Mouse (Mus musculus): ENCODE results near the gene March1. TPM values are rescaled to one million over a fixed set of nuclear protein-coding genes. Genes with fewer than 3 reads are reported as not detected.

The March1 gene
- polyA plus RNA-seq, 1 experiment from 2014 or later: 0.23 TPM

DNA sequence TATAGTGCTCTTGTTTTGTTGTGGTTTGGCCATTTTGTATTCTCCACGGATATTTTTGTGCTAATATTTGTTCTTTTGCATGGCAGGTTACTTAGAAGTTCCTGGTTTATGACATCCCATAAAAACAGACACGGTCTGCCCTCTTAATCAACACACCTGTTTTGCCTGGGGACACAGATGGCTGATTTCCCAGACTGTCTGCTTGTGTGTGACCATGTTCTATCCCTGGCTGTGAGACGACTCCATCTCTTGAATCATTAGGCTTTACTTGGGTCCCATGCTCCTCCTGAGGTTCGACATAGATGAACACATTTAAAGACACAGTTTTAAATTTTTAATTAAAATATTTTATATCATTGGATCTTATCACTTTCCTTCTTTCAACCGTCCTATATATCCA is 163.5 kb downstream of the March1 start:
- no peaks in the 10 kb centered on the region for H3K27me3 ChIP-seq (replicated peaks)
- H3K9me3 ChIP-seq (replicated peaks): no peaks in the 10 kb centered on the region
- no peaks in the 10 kb centered on the region for H3K4me1 ChIP-seq
- WGBS (ENCODE audit: insufficient replicate concordance): 58% methylated on average over 5 of the region's 5 CpGs
- H3K36me3 ChIP-seq: no peaks in the 10 kb centered on the region
- no peak overlapping the region for H3K4me2 ChIP-seq
- no peak overlapping the region for H3K27ac ChIP-seq
- no peak overlapping the region for H3K4me3 ChIP-seq
- no peak for ATAC-seq
- no peak overlapping the region for H3K9ac ChIP-seq

DNA sequence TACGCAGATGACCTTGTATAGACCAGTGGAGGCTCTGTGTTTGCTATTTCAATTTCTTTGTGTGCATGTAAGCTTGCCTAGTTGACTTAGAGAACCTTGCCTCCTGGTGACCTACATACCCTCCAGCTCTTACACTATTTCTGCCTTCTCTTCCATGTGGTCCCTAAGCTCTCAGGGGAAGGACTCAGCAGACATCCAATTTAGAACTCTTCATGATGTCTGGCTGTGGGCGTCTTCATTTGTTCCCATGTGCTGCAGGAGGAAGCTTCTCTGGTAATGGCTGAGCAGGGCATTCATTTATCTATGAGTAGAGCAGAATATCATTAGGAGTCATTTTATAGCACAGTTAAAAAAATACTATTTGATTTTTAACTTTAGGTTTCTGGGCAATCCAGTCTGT is 195.3 kb downstream of the March1 start:
- no peak overlapping the region for H3K4me2 ChIP-seq
- no peaks in the 10 kb centered on the region for H3K4me1 ChIP-seq
- H3K4me3 ChIP-seq: no peak overlapping the region
- no peak overlapping the region for H3K9ac ChIP-seq
- H3K36me3 ChIP-seq: no peaks in the 10 kb centered on the region
- ATAC-seq: no peak
- no peak overlapping the region for H3K27ac ChIP-seq
- H3K27me3 ChIP-seq (replicated peaks): no peaks in the 10 kb centered on the region
- WGBS (ENCODE audit: insufficient replicate concordance): 64% methylated on average over 2 of the region's 2 CpGs
- no peaks in the 10 kb centered on the region for H3K9me3 ChIP-seq (replicated peaks)

DNA sequence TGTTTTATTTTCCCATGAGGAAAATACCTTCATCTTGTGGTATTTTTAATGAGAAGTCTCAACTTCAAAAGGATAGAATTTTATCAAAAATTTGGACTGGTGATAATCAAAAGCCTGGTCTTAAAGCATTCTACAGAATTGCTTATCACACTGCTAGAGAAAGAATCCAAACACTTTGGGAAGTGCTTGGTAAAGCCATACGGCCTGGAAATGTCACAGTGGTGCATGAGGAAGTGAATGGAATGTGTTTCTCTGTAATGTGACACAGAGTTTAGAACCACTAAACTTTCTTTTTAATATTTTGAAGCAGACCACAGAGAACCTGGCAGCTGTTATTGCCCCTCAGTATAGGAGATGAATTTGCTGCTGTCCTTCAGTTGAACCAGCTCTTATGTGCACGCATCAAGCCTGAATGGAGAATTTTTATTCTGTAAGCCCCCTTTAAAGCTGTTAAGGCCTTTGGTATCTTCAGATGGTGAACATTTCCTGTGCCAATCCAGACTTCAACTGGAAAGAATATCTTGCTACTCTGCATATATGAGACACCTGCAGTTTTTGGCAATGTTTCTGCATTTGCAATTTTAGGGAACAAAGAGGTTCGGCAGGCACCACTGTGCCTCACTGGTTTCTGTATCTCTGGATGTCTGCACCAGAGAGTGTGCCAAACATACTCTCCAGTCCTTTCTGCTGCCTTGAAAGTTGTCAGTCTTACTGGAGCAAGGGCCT is 304.8 kb downstream of the March1 start:
- H3K9me3 ChIP-seq (replicated peaks): no peaks in the 10 kb centered on the region
- WGBS (ENCODE audit: insufficient replicate concordance): 77% methylated on average over 3 of the region's 3 CpGs
- H3K27ac ChIP-seq: no peak overlapping the region
- no peak overlapping the region for H3K4me3 ChIP-seq
- no peak for ATAC-seq
- H3K36me3 ChIP-seq: no peaks in the 10 kb centered on the region
- H3K4me2 ChIP-seq: no peak overlapping the region
- H3K4me1 ChIP-seq: no peaks in the 10 kb centered on the region
- H3K9ac ChIP-seq: no peak overlapping the region
- H3K27me3 ChIP-seq (replicated peaks): no peaks in the 10 kb centered on the region

DNA sequence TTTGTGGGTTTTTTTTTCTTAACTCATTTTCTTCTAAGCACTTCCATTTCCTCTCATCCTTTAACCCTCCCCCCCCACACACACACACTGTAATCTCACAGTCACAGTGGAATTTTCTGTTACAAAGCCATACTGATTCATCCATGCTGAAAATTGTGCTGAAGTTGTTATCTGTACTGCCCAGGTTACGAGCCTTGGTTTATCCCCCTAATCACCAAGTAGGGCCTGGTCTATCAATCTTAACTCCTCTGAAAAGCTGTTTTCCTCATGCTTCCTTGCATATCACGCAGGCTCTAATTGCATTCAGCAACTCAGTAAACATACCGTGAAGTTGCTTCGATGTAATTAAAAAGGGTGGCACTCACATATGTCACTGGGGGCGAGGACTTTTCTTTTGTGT is 339.2 kb downstream of the March1 start:
- no peaks in the 10 kb centered on the region for H3K27me3 ChIP-seq (replicated peaks)

DNA sequence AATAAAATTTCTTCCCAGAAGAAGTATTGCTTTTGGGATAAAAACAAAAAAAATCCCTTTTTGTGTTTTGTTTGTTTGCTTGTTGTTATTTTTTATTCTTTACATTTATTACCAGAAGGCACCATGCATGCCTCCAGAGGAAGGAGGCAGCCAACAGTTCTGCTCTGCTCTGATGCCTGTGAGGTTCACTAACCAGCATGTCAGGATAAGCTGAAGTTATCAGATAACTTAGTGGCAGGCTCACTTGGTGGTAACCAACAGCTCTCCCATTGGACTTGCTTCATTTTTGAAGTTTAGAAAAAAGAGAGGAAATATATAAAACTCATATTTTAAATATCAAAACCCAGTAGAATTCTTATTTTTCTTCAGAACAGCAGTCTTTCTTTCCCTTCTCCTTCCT is 339.8 kb downstream of the March1 start:
- H3K9ac ChIP-seq: no peak overlapping the region

More for the DNA sequence above, 339.2 kb downstream of the March1 start:
- WGBS (ENCODE audit: insufficient replicate concordance): 12% methylated on average over 5 of the region's 5 CpGs
- no peak overlapping the region for H3K9ac ChIP-seq
- peak; percentile 75 for ATAC-seq
- H3K27ac ChIP-seq: no peak overlapping the region
- H3K4me3 ChIP-seq: no peak overlapping the region
- 0 out of 2 replicates have a peak, but pooled peaks cover 3% of the 10 kb centered on the region for H3K4me1 ChIP-seq
- no peaks in the 10 kb centered on the region for H3K36me3 ChIP-seq
- H3K9me3 ChIP-seq (replicated peaks): no peaks in the 10 kb centered on the region
- H3K4me2 ChIP-seq: no peak overlapping the region

DNA sequence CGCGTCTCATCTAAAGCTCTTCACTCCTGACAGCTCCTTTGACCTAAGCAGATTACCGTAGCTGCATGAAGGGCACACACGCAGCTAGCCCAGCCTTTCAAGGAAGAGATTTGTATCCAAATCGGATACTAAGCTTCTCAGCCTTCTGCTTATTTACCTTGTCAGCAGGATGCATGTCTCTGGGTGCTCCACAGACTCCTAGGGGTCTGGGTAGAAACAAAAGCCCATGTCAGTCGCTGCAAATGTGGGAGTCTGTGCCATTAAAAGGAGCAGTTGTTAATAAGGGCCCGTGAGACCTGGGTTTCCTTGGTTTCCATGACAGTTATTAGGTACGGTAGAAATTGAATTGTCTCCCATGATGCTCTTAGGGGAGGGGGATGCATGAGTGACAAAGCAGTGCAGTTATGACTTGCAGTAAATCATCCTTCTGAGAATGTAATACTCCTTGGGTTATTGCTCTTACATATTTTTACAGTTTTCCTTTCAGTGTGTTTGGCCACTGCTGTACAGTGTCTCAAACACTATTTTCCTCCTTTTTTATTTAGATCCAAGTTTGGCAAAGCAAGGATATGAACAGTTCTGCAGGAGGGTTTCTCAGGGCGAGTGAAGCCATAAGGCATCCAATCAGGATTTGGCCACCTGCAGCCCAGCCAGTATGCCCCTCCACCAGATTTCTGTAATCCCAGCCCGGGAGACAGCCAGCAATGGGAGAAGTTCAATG is 349.0 kb downstream of the March1 start:
- H3K9ac ChIP-seq: no peak overlapping the region
- 19% methylated on average over 10 of the region's 10 CpGs for WGBS (ENCODE audit: insufficient replicate concordance)
- no peak overlapping the region for H3K4me2 ChIP-seq

More for the DNA sequence above, 339.8 kb downstream of the March1 start:
- H3K9me3 ChIP-seq (replicated peaks): no peaks in the 10 kb centered on the region
- no peak for ATAC-seq
- H3K4me1 ChIP-seq: 0 out of 2 replicates have a peak, but pooled peaks cover 3% of the 10 kb centered on the region
- no peak overlapping the region for H3K27ac ChIP-seq
- H3K4me3 ChIP-seq: no peak overlapping the region
- H3K4me2 ChIP-seq: no peak overlapping the region
- no peaks in the 10 kb centered on the region for H3K36me3 ChIP-seq
- no peaks in the 10 kb centered on the region for H3K27me3 ChIP-seq (replicated peaks)

DNA sequence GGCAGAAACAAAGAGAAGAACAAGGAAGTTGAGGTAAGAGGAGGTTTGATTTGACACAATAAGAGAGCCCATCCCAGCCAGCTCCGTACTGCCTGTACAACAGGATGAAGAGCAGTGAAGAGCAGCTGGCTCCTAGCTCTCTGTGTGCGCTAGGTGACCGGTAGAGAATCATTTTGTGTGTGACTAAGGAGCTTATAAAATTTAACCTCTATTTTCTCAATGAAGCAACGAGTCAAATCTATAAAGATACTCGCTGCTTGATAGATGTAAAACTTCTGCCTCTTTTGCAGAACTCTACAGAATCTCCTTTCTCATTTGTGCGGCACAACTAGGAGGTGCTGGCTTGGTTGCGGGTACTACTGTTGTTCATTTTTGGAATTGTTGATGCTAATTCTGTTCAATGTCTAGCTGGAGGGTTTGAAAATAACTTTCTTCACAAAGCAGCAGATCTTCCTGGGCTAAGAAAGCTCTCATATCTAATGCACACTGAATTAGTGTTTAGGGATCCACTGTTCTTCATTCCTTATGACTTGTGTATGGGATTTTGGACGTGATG is 349.6 kb downstream of the March1 start:
- Histone ChIP-seq H3K9ac (no peak overlapping the region), H3K4me3 (no peak overlapping the region), H3K4me2 (no peak overlapping the region), H3K27ac (no peak overlapping the region), H3K27me3 (replicated peaks) (0 out of 2 replicates have a peak, but pooled peaks cover 3% of the 10 kb centered on the region), H3K36me3 (no peaks in the 10 kb centered on the region), H3K4me1 (no peaks in the 10 kb centered on the region), H3K9me3 (replicated peaks) (no peaks in the 10 kb centered on the region)
- ATAC-seq: no peak
- 68% methylated on average over 8 of the region's 8 CpGs for WGBS (ENCODE audit: insufficient replicate concordance)

More for the DNA sequence above, 349.0 kb downstream of the March1 start:
- no peak for ATAC-seq
- H3K27ac ChIP-seq: no peak overlapping the region
- no peak overlapping the region for H3K4me3 ChIP-seq
- H3K27me3 ChIP-seq (replicated peaks): 0 out of 2 replicates have a peak, but pooled peaks cover 3% of the 10 kb centered on the region
- no peaks in the 10 kb centered on the region for H3K9me3 ChIP-seq (replicated peaks)
- H3K36me3 ChIP-seq: no peaks in the 10 kb centered on the region
- H3K4me1 ChIP-seq: no peaks in the 10 kb centered on the region

DNA sequence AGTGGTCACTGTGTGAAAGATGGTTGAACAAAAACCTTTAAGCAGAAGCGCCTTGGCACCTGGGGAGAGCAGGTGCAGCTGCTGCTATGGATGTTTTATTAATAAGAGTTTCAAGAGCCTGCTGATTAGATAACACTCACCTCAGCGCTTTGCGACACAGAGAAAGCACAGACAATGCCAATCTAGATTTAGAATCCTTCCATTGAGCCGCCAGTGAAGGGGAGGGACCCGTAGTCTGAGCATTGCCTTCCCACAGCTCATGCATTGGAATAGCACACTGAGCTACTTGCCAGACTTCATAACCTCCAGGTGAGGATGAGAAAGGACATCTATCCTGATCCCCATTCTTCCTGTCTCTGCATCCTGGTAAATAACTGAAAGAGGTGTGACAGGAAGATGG is 359.2 kb downstream of the March1 start:
- Histone ChIP-seq H3K36me3 (no peaks in the 10 kb centered on the region), H3K27ac (no peak overlapping the region), H3K4me3 (no peak overlapping the region), H3K9me3 (replicated peaks) (no peaks in the 10 kb centered on the region), H3K27me3 (replicated peaks) (no peaks in the 10 kb centered on the region), H3K4me1 (no peaks in the 10 kb centered on the region), H3K9ac (no peak overlapping the region), H3K4me2 (no peak overlapping the region)
- 63% methylated on average over 5 of the region's 5 CpGs for WGBS (ENCODE audit: insufficient replicate concordance)
- ATAC-seq: no peak

DNA sequence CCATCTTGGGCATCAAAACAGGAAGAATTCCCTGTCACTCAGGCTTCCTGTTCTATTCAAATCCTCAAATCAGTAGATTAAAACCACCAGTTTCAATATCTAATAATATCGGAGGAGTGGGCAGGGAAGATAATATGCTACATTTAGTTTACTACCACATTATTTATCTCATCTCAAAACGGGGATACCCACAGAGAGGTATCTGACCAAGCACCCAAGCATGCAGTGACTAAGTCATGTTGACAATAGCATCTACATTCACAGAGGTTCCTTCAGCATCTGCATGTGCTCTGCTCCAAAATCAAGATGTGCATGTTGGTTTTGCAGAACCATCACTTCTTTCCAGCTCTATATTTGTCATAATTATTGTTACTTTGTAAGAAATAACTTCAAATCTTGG is 364.3 kb downstream of the March1 start:
- WGBS (ENCODE audit: insufficient replicate concordance): 59% methylated on average over 2 of the region's 2 CpGs

DNA sequence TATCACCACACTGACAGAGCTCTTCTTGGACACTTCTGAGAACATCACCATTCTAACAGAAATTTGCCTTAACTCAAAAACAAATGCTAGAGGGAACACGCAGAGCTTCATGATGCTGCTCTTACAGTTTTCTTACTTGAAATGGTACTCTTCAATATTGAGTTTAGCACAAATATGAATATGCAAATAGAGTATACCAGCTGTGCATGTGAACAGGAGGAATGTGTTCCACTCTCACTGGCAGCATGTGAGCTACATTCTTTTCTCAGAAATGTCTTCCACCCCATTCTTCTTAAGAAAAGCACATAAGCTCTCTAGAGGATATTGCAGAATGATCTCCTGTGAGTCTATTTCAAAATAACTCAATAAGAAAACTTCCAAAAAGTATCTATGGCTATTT is 370.0 kb downstream of the March1 start:
- H3K4me1 ChIP-seq: no peaks in the 10 kb centered on the region
- 66% methylated on average over 1 of the region's 1 CpGs for WGBS (ENCODE audit: insufficient replicate concordance)
- ATAC-seq: no peak

More for the DNA sequence above, 364.3 kb downstream of the March1 start:
- no peak overlapping the region for H3K4me2 ChIP-seq
- H3K27me3 ChIP-seq (replicated peaks): no peaks in the 10 kb centered on the region
- H3K27ac ChIP-seq: no peak overlapping the region
- H3K36me3 ChIP-seq: no peaks in the 10 kb centered on the region
- H3K4me1 ChIP-seq: no peaks in the 10 kb centered on the region
- ATAC-seq: no peak
- no peak overlapping the region for H3K9ac ChIP-seq
- H3K4me3 ChIP-seq: no peak overlapping the region
- no peaks in the 10 kb centered on the region for H3K9me3 ChIP-seq (replicated peaks)

DNA sequence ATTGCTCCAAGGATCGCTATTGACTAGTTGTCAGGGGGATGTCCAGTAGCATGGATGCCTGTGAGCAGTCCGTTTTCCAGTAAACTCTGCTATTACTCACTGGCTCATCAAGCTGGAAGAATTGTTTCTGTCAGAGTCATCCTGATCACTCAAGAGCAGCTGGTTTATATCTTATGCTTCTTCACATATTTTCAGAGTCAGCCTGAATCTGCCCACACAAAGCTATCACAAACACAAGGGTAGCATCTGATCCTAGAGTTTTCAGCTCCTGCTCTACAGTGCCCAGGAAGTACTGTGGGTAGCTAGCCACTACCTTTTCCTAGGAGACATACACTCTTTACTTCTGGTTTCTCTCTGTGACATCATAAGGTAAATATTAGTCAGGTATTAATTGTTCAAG is 405.1 kb downstream of the March1 start:
- 66% methylated on average over 2 of the region's 2 CpGs for WGBS (ENCODE audit: insufficient replicate concordance)
- Histone ChIP-seq H3K27ac (no peak overlapping the region), H3K27me3 (replicated peaks) (no peaks in the 10 kb centered on the region), H3K36me3 (no peaks in the 10 kb centered on the region), H3K4me1 (no peaks in the 10 kb centered on the region), H3K4me3 (no peak overlapping the region), H3K4me2 (no peak overlapping the region), H3K9ac (no peak overlapping the region), H3K9me3 (replicated peaks) (no peaks in the 10 kb centered on the region)
- no peak for ATAC-seq

More for the DNA sequence above, 370.0 kb downstream of the March1 start:
- no peak overlapping the region for H3K4me2 ChIP-seq
- H3K27me3 ChIP-seq (replicated peaks): no peaks in the 10 kb centered on the region
- H3K9me3 ChIP-seq (replicated peaks): no peaks in the 10 kb centered on the region
- H3K36me3 ChIP-seq: no peaks in the 10 kb centered on the region
- H3K27ac ChIP-seq: no peak overlapping the region
- H3K4me3 ChIP-seq: no peak overlapping the region
- no peak overlapping the region for H3K9ac ChIP-seq

DNA sequence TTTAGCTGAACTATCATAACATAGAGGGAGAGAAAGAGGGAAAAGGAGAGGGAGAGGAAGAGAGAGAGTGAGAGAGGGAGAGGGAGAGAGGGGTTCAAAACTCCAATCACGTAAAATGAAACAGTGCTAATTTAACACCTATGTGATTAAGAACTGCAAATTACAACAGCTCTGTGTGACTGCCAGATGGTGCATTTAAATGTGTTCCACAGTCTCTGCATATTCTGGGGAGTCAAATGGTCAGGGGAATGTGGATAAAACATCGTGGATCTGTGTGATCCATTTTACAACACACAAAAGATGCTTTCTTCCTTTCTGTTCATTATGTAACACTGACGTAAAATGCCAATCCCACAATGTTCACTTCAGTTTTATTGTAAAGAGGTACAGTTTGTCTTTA is 416.0 kb downstream of the March1 start:
- Histone ChIP-seq H3K4me3 (no peak overlapping the region), H3K27me3 (replicated peaks) (no peaks in the 10 kb centered on the region), H3K4me2 (no peak overlapping the region), H3K4me1 (no peaks in the 10 kb centered on the region), H3K9me3 (replicated peaks) (no peaks in the 10 kb centered on the region), H3K9ac (no peak overlapping the region), H3K27ac (no peak overlapping the region), H3K36me3 (no peaks in the 10 kb centered on the region)
- ATAC-seq: no peak
- WGBS (ENCODE audit: insufficient replicate concordance): 63% methylated on average over 3 of the region's 3 CpGs

Measured in liver, embryonic 12.5 days (tissue).